In the genomic region with DNA sequence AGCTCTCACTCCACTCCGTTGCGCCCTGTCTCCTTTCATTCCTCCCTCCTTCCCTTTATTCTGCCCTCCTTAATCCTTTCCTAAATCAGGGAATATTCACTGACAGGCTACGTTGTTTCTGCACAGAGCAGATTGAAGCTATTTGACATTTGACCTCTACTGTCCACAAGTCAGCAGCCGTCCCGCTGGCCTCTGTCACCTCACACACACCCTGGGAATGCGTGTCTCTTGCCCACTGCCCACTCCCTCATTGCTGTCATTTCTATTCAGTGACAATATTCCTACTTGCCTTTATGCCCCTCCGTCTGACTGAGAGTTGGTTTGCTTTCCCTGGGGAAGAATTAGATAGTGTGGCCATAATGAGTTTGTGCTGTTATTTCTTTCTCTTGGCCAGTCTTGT, we compare ENCODE assay signal across 21 mouse cellular contexts.
DNase-seq lines count a peak whose midpoint lies in the region; ATAC-seq and TF ChIP-seq lines count a peak whose summit lies in the region.
"Had no signal": no experiment of that assay in that cellular context is flagged by ENCODE, and none has a peak within 500 bp of the region (broad histone marks: within the 10 kb centered on the region; RNA-seq: fewer than 3 reads in every experiment).

No protein-coding gene starts in this region.

- H3K4me1 ChIP-seq in hindbrain, embryonic 10.5 days (replicated peaks) = peaks cover 11% of the 10 kb centered on the region
- H3K4me1 ChIP-seq in hindbrain, embryonic 14.5 days (replicated peaks; ENCODE audit: control insufficient read depth, insufficient read depth, low read length) = 0 out of 2 replicates have a peak, but pooled peaks cover 11% of the 10 kb centered on the region
- H3K4me1 ChIP-seq: heart, embryonic 12.5 days; limb, embryonic 13.5 days; liver, embryonic 12.5 days had no signal

- no peak overlapping the region for H3K4me2 ChIP-seq in hindbrain, embryonic 14.5 days (replicated peaks)
- H3K4me2 ChIP-seq: heart, embryonic 12.5 days; limb, embryonic 13.5 days; liver, embryonic 12.5 days had no signal

- no peaks in the 10 kb centered on the region for H3K9me3 ChIP-seq in hindbrain, embryonic 10.5 days
- no peaks in the 10 kb centered on the region for H3K9me3 ChIP-seq in hindbrain, embryonic 14.5 days (ENCODE audit: control insufficient read depth, low read length)
- H3K9me3 ChIP-seq: embryonic facial prominence, embryonic 10.5 days; heart, embryonic 12.5 days; limb, embryonic 13.5 days; liver, embryonic 12.5 days had no signal

- no peak overlapping the region for H3K9ac ChIP-seq in hindbrain, embryonic 14.5 days
- H3K9ac ChIP-seq: heart, embryonic 12.5 days; limb, embryonic 13.5 days; liver, embryonic 12.5 days had no signal

- no peak overlapping the region for H3K4me3 ChIP-seq in hindbrain, embryonic 10.5 days
- H3K4me3 ChIP-seq in hindbrain, embryonic 14.5 days (replicated peaks; ENCODE audit: low read length) = no peak overlapping the region
- H3K4me3 ChIP-seq: embryonic facial prominence, embryonic 10.5 days; gastrocnemius, adult 2 months; heart, embryonic 12.5 days; limb, embryonic 13.5 days; liver, embryonic 12.5 days had no signal

- 29% methylated on average over 7 of the region's 7 CpGs for WGBS in hindbrain, embryonic 10.5 days
- WGBS in hindbrain, embryonic 14.5 days = 28% methylated on average over 7 of the region's 7 CpGs

- no peaks in the 10 kb centered on the region for H3K36me3 ChIP-seq in hindbrain, embryonic 10.5 days
- no peaks in the 10 kb centered on the region for H3K36me3 ChIP-seq in hindbrain, embryonic 14.5 days (replicated peaks; ENCODE audit: control insufficient read depth, insufficient read depth)
- H3K36me3 ChIP-seq: embryonic facial prominence, embryonic 10.5 days; heart, embryonic 12.5 days; limb, embryonic 13.5 days; liver, embryonic 12.5 days had no signal

- no peak for ATAC-seq in hindbrain, embryonic 14.5 days (ENCODE audit: low FRiP score)
- ATAC-seq: activated CD4-positive, CD25-positive, alpha-beta regulatory T cell, adult 4 months; intestine, postnatal 0 days; liver, embryonic 12.5 days had no signal

- DNase-seq in hindbrain, embryonic 10.5 days (ENCODE audit: low spot score) = peak; percentile 10
- DNase-seq in hindbrain, embryonic 14.5 days (ENCODE audit: low spot score) = no peak
- peak; percentile 24 for DNase-seq in brain, embryonic 14.5 days (ENCODE audit: low read depth)
- DNase-seq in embryo, embryonic 11 days = peak; percentile 9
- DNase-seq in mesoderm, embryonic 11.5 days (ENCODE audit: low read depth, low spot score) = peak; percentile 25
- no peak for DNase-seq in thymus, postnatal 10 days (ENCODE audit: low spot score in 2 of 2)
- no peak for DNase-seq in B cell, adult 2 months
- DNase-seq: adrenal gland, postnatal 10 days; cerebellum, postnatal 25 days; gastrocnemius, adult 2 months; heart, postnatal 10 days; layer of hippocampus, adult 9-11 months; lung, adult 18-20 months; lung, postnatal 10 days; thymus, adult 2 months had no signal

- TF ChIP-seq CTCF in brain, embryonic 14.5 days (IDR thresholded peaks at IDR 0.05; ENCODE audit: borderline replicate concordance, extremely low read depth, insufficient read depth, insufficient read length) = no peak

- no peak for TF ChIP-seq POLR2A in brain, embryonic 14.5 days (IDR thresholded peaks at IDR 0.05; ENCODE audit: borderline replicate concordance, extremely low read depth, insufficient read depth, insufficient read length, poor library complexity, severe bottlenecking)

- no peak overlapping the region for H3K27ac ChIP-seq in hindbrain, embryonic 10.5 days
- no peak overlapping the region for H3K27ac ChIP-seq in hindbrain, embryonic 14.5 days
- H3K27ac ChIP-seq: embryonic facial prominence, embryonic 10.5 days; gastrocnemius, adult 2 months; limb, embryonic 13.5 days; liver, embryonic 12.5 days had no signal

- H3K27me3 ChIP-seq in hindbrain, embryonic 10.5 days (ENCODE audit: insufficient read depth, poor library complexity, severe bottlenecking) = no peaks in the 10 kb centered on the region
- no peaks in the 10 kb centered on the region for H3K27me3 ChIP-seq in hindbrain, embryonic 14.5 days (ENCODE audit: control insufficient read depth, insufficient read depth, low read length)
- H3K27me3 ChIP-seq: heart, embryonic 12.5 days; limb, embryonic 13.5 days; liver, embryonic 12.5 days had no signal

Comparison
In these comparisons a context has a peak if more than half of its experiments do, and no peak if none do; other contexts are left out.
1. DNase-seq: peak in hindbrain, embryonic 10.5 days (single experiment), brain, embryonic 14.5 days (single experiment), embryo, embryonic 11 days (single experiment) and mesoderm, embryonic 11.5 days (single experiment); none in hindbrain, embryonic 14.5 days (single experiment), thymus, postnatal 10 days (0 of 2) and B cell, adult 2 months (0 of 2).